Mouse (Mus musculus): ENCODE results near the gene Fgf11.

GRCm38 (mm10) chr11:69751635-69752034 is 50.0 kb downstream of the Fgf11 start:
- TF ChIP-seq CTCF (IDR thresholded peaks at IDR 0.05; ENCODE audit: insufficient read depth, low read depth, low read length), result no peak
- no peak for TF ChIP-seq POLR2A (IDR thresholded peaks at IDR 0.05; ENCODE audit: insufficient read depth, low read depth, low read length)
